Mouse (Mus musculus): ENCODE data around the gene D5Ertd579e.

Gene D5Ertd579e

DNA sequence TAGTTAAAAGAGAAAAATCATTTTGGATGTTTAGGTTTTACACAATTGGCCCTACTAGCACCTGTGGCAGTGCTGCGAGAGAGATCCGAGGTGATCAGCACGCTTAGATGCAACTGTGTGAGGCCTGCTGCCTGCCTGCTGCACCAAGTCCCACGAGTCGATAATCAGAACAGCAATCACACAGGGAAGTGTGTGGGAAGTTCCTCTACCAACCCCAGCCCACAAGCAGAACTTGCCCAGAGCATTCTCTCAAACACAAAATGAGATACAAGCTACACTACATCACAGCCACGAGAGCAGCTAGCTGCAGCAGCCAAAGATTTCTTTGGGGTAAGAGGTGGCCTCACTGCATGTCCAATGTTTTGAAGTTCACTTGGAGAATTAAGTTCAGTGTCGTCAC lies 94.3 kb downstream of the D5Ertd579e start:
- Histone ChIP-seq H3K36me3 (ENCODE audit: insufficient read depth, low read length) (peaks cover 57% of the 10 kb centered on the region), H3K27me3 (ENCODE audit: insufficient read depth, low read length) (no peaks in the 10 kb centered on the region), H3K4me3 (replicated peaks; ENCODE audit: low read length) (no peak overlapping the region), H3K4me1 (replicated peaks; ENCODE audit: low read depth, low read length) (no peaks in the 10 kb centered on the region), H3K9me3 (ENCODE audit: low read length) (no peaks in the 10 kb centered on the region)
- TF ChIP-seq CTCF (conservative IDR thresholded peaks at IDR 0.05; ENCODE audit: low read length) (no peak), POU5F1 (IDR thresholded peaks at IDR 0.05; ENCODE audit: borderline replicate concordance, low read length) (no peak), NANOG (IDR thresholded peaks at IDR 0.05; ENCODE audit: borderline replicate concordance, low read length) (no peak)

DNA sequence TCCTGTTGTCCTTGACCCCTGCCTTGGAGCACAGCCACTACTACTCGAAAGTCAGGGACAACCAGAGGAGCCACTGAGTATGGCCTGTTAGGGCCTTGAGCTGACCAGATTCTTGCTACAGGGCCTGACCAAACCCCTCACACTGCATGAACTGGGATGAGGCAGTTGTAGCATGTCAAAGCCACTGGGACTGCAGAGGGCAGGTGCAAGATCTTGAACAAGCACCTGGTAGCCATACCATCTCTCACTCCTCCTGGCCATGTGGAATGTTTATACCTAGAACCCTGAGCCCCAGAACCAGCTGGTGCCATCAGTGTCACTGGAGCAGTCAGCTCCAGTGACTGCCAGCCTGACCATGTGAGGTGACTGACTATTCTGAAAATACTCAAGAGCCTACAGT lies 96.9 kb downstream of the D5Ertd579e start:
- Histone ChIP-seq H3K36me3 (ENCODE audit: insufficient read depth, low read length) (peaks cover 40% of the 10 kb centered on the region), H3K27me3 (ENCODE audit: insufficient read depth, low read length) (0 out of 2 replicates have a peak, but pooled peaks cover 2% of the 10 kb centered on the region), H3K4me1 (replicated peaks; ENCODE audit: low read depth, low read length) (peaks cover 5% of the 10 kb centered on the region), H3K4me3 (replicated peaks; ENCODE audit: low read length) (no peak overlapping the region), H3K9me3 (ENCODE audit: low read length) (no peaks in the 10 kb centered on the region)
- TF ChIP-seq POU5F1 (IDR thresholded peaks at IDR 0.05; ENCODE audit: borderline replicate concordance, low read length) (no peak), CTCF (conservative IDR thresholded peaks at IDR 0.05; ENCODE audit: low read length) (no peak), NANOG (IDR thresholded peaks at IDR 0.05; ENCODE audit: borderline replicate concordance, low read length) (no peak)

DNA sequence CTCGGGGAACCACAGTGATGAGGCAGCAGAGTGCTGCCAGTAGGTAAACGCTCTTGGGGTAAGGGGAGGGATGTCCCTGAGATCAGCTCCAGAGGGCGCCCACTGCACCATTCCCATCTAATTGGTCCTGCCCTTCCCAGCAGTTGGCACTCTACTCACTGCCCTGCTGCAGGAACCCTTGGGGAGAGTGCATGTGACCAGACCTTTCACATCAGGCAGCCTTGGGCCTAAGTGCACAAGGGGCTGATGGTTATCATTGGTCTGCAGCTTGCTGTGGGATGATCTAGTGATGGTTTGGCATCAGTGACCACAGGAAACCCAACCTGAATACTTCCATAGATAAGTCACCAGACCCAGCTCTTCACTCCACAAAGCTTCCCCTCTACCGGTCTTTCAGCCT lies 98.2 kb downstream of the D5Ertd579e start:
- no peaks in the 10 kb centered on the region for H3K9me3 ChIP-seq (ENCODE audit: low read length)
- H3K4me3 ChIP-seq (replicated peaks; ENCODE audit: low read length) = no peak overlapping the region
- TF ChIP-seq POU5F1 (IDR thresholded peaks at IDR 0.05; ENCODE audit: borderline replicate concordance, low read length) (no peak), CTCF (conservative IDR thresholded peaks at IDR 0.05; ENCODE audit: low read length) (no peak)
- 0 out of 2 replicates have a peak, but pooled peaks cover 2% of the 10 kb centered on the region for H3K27me3 ChIP-seq (ENCODE audit: insufficient read depth, low read length)
- peaks cover 30% of the 10 kb centered on the region for H3K36me3 ChIP-seq (ENCODE audit: insufficient read depth, low read length)
- H3K4me1 ChIP-seq (replicated peaks; ENCODE audit: low read depth, low read length) = peaks cover 15% of the 10 kb centered on the region

DNA sequence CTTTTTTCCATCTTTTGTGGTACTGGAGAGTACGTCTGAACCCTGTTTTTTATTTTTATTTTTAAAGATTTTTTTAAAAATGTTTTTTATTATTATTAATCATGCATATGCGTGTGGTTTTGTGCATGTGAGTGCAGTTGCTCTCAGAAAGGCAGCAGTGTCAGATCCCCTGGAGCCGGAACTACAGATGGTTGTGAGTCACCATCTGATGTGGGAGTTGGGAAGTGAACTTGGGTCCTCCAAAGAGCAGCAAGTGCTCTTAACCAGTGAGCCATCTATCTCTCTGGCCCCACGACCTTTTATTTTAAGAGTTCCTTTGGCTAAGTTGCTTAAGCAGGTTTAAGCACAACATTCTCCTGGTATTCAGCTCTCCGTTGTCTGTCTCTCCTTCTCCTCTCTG lies 99.6 kb downstream of the D5Ertd579e start:
- TF ChIP-seq CTCF (conservative IDR thresholded peaks at IDR 0.05; ENCODE audit: low read length) (no peak), NANOG (IDR thresholded peaks at IDR 0.05; ENCODE audit: borderline replicate concordance, low read length) (no peak), POU5F1 (IDR thresholded peaks at IDR 0.05; ENCODE audit: borderline replicate concordance, low read length) (no peak)
- peaks cover 17% of the 10 kb centered on the region for H3K36me3 ChIP-seq (ENCODE audit: insufficient read depth, low read length)
- H3K27me3 ChIP-seq (ENCODE audit: insufficient read depth, low read length) = 0 out of 2 replicates have a peak, but pooled peaks cover 2% of the 10 kb centered on the region
- H3K9me3 ChIP-seq (ENCODE audit: low read length) = no peaks in the 10 kb centered on the region
- H3K4me1 ChIP-seq (replicated peaks; ENCODE audit: low read depth, low read length) = peaks cover 20% of the 10 kb centered on the region
- no peak overlapping the region for H3K4me3 ChIP-seq (replicated peaks; ENCODE audit: low read length)

DNA sequence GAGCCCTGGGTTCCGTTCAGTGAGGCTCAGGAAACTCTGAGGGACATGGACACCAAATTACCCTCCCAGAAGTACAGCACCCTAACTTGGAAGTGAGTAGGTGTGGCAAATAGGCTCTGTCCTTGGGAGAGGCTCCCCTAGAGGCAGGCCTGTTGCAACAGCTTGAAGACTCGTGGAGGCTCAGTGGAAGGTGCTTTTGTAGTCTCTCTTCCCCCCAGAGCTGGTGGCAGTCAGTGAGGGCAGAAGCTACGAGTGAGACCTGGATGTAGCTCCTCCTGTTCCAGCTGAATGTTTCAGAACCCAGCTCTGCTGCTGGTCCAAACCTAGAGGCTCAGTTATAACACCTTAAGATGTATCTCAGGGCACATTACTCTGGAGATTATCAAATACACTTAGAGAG lies 100.7 kb downstream of the D5Ertd579e start:
- no peaks in the 10 kb centered on the region for H3K9me3 ChIP-seq (ENCODE audit: low read length)
- H3K27me3 ChIP-seq (ENCODE audit: insufficient read depth, low read length) = 0 out of 2 replicates have a peak, but pooled peaks cover 2% of the 10 kb centered on the region
- no peak for TF ChIP-seq CTCF (conservative IDR thresholded peaks at IDR 0.05; ENCODE audit: low read length)
- TF ChIP-seq POU5F1 (IDR thresholded peaks at IDR 0.05; ENCODE audit: borderline replicate concordance, low read length) = no peak
- no peak for TF ChIP-seq NANOG (IDR thresholded peaks at IDR 0.05; ENCODE audit: borderline replicate concordance, low read length)
- peaks cover 30% of the 10 kb centered on the region for H3K4me1 ChIP-seq (replicated peaks; ENCODE audit: low read depth, low read length)
- no peak overlapping the region for H3K4me3 ChIP-seq (replicated peaks; ENCODE audit: low read length)
- peaks cover 10% of the 10 kb centered on the region; the same call in 1 of the 2 replicates for H3K36me3 ChIP-seq (ENCODE audit: insufficient read depth, low read length)

DNA sequence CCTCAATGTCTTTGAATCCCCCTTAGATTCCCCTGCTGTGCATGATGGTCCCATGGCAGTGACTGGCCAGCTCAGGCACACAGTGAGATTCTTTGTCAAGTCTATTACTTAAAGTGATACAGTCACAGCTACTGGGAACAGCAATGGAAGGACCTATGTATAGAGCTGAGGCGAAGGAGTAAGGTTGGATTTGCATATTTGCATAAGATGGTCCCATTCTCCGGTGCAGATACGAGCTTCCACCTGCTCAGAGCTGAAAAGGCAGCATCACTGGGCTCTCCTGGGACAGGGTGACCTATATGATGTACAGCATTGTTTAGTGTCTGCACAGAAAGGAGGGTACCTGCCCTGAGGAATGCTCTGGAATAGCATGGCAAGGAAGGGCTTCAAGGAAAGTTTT lies 101.5 kb downstream of the D5Ertd579e start:
- H3K4me3 ChIP-seq (replicated peaks; ENCODE audit: low read length) = no peak overlapping the region
- peaks cover 30% of the 10 kb centered on the region for H3K4me1 ChIP-seq (replicated peaks; ENCODE audit: low read depth, low read length)
- no peak for TF ChIP-seq NANOG (IDR thresholded peaks at IDR 0.05; ENCODE audit: borderline replicate concordance, low read length)
- TF ChIP-seq POU5F1 (IDR thresholded peaks at IDR 0.05; ENCODE audit: borderline replicate concordance, low read length) = no peak
- no peak for TF ChIP-seq CTCF (conservative IDR thresholded peaks at IDR 0.05; ENCODE audit: low read length)
- H3K27me3 ChIP-seq (ENCODE audit: insufficient read depth, low read length) = 0 out of 2 replicates have a peak, but pooled peaks cover 2% of the 10 kb centered on the region
- no peaks in the 10 kb centered on the region for H3K9me3 ChIP-seq (ENCODE audit: low read length)
- H3K36me3 ChIP-seq (ENCODE audit: insufficient read depth, low read length) = 0 out of 2 replicates have a peak, but pooled peaks cover 2% of the 10 kb centered on the region

DNA sequence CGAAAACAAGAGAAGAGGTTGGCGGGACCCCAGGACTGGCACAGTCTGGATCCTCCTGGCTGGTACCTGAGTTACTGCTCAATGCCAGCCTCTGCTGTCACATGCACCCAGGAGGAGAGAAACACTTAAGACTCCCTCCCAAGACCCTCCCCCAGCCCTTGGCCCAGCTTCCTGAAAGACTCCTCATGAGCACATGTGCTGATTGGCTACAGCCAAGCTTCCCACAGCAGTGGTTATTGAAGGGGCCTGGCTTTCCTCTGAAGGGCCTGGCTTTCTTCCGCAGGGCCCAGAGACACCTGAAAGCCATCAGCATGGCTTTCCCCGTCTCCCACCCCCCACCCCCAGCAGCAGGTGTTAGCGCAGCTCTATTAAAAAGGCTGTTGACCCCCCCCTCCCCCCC lies 102.6 kb downstream of the D5Ertd579e start, which contains the start of gene Tbc1d14:
TSS of gene Tbc1d14 (minus strand) at position 101 of the 400 bp plus-strand sequence.
- Histone ChIP-seq H3K9me3 (ENCODE audit: low read length) (no peaks in the 10 kb centered on the region), H3K27me3 (ENCODE audit: insufficient read depth, low read length) (0 out of 2 replicates have a peak, but pooled peaks cover 2% of the 10 kb centered on the region), H3K36me3 (ENCODE audit: insufficient read depth, low read length) (no peaks in the 10 kb centered on the region), H3K4me3 (replicated peaks; ENCODE audit: low read length) (peak within 1 kb of the TSS; percentile 51), H3K4me1 (replicated peaks; ENCODE audit: low read depth, low read length) (peaks cover 30% of the 10 kb centered on the region)
- TF ChIP-seq CTCF (conservative IDR thresholded peaks at IDR 0.05; ENCODE audit: low read length) (no peak), POU5F1 (IDR thresholded peaks at IDR 0.05; ENCODE audit: borderline replicate concordance, low read length) (no peak), NANOG (IDR thresholded peaks at IDR 0.05; ENCODE audit: borderline replicate concordance, low read length) (no peak)

DNA sequence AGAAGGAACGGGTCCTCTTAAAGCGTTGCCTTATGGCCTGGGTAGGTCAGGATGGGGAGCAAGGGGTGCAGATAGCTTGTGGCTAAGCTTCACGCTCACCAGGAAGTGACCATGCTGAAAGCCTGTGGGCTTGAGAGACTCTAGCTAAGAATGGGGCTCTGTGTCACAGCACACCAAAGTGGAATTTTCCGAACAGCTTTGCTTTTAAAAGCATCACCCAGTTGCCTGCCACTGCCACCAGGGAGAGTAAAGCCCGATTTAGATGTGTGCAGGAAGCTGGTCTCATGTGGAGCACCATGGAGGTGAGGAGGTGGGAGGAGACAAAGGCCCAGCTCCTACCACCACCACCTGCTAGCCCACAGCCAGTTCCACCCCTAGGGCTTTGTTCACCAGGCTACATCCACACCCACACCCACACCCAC lies 105.3 kb downstream of the D5Ertd579e start:
- H3K9me3 ChIP-seq (ENCODE audit: low read length) = no peaks in the 10 kb centered on the region
- H3K4me1 ChIP-seq (replicated peaks; ENCODE audit: low read depth, low read length) = peaks cover 30% of the 10 kb centered on the region
- H3K27me3 ChIP-seq (ENCODE audit: insufficient read depth, low read length) = no peaks in the 10 kb centered on the region
- H3K4me3 ChIP-seq (replicated peaks; ENCODE audit: low read length) = no peak overlapping the region
- H3K36me3 ChIP-seq (ENCODE audit: insufficient read depth, low read length) = no peaks in the 10 kb centered on the region
- no peak for TF ChIP-seq POU5F1 (IDR thresholded peaks at IDR 0.05; ENCODE audit: borderline replicate concordance, low read length)
- TF ChIP-seq NANOG (IDR thresholded peaks at IDR 0.05; ENCODE audit: borderline replicate concordance, low read length) = no peak
- no peak for TF ChIP-seq CTCF (conservative IDR thresholded peaks at IDR 0.05; ENCODE audit: low read length)

DNA sequence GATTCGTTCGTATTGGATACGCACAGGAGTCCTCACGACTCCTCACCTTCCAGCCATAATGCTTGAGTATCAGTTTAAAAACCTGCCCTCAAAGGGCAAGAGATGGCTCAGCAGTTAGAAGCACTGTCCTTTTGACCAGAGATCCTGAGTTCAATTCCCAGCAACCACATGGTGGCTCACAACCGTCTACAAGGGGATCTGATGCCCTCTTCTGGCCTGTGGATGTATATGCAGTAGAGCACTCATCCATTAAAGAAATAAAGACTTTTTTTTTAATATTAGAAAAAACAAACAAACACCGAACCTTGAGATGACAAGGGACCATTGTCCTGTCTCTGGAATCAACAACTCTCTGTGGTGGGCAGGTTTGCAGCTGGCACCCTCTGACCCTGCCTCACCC lies 111.5 kb downstream of the D5Ertd579e start:
- no peaks in the 10 kb centered on the region for H3K9me3 ChIP-seq (ENCODE audit: low read length)

More for the DNA sequence above, 111.5 kb downstream of the D5Ertd579e start:
- H3K36me3 ChIP-seq (ENCODE audit: insufficient read depth, low read length) = no peaks in the 10 kb centered on the region
- H3K27me3 ChIP-seq (ENCODE audit: insufficient read depth, low read length) = peaks cover 9% of the 10 kb centered on the region; the same call in 1 of the 2 replicates
- peak; percentile 63 for TF ChIP-seq CTCF (conservative IDR thresholded peaks at IDR 0.05; ENCODE audit: low read length)
- no peak for TF ChIP-seq NANOG (IDR thresholded peaks at IDR 0.05; ENCODE audit: borderline replicate concordance, low read length)
- TF ChIP-seq POU5F1 (IDR thresholded peaks at IDR 0.05; ENCODE audit: borderline replicate concordance, low read length) = no peak
- no peak overlapping the region for H3K4me3 ChIP-seq (replicated peaks; ENCODE audit: low read length)
- H3K4me1 ChIP-seq (replicated peaks; ENCODE audit: low read depth, low read length) = peaks cover 41% of the 10 kb centered on the region

Data from E14TG2a.4 (cell line).